Mouse (Mus musculus): ENCODE data around the gene Lce3b.

Gene Lce3b

DNA sequence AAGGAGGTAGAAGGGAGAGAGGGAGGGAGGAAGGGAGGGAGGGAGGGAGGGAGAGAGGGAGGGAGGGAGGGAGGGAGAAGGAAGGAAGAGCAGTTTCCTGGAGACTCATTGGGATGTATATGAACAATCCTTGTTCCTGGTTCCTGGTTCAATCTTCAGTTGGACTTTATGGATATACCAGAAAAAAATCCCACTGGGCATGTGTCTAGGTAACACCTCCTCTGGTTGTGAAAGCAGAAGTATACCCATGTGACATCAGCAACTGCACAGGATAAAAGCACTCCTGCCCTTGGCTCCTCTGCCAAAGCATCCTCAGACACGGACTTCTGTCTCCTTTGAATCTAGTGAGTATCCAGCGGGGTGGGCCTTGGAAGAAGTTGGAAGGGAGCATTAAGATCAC, at the start of gene Lce3b:
Gene Lce3b, plus strand, starts transcription at position 301 of the 400 bp plus-strand sequence.
- in situ Hi-C loops (cut with MboI, MseI): no loop called here

GRCm38 (mm10) chr3:92894063-92894462, 38.7 kb upstream of the Lce3b start:
- in situ Hi-C loops (cut with MboI, MseI): no loop called here

- in situ Hi-C loops (cut with MboI, MseI): no loop called here
These were observed 38.3 kb upstream of the Lce3b start for GRCm38 (mm10) chr3:92894489-92894888.

- in situ Hi-C loops (cut with MboI, MseI): no loop called here
These were observed 29.8 kb upstream of the Lce3b start for GRCm38 (mm10) chr3:92902992-92903391.

- in situ Hi-C loops (cut with MboI, MseI): no loop called here
These were observed 29.1 kb upstream of the Lce3b start for GRCm38 (mm10) chr3:92903640-92904039.

GRCm38 (mm10) chr3:92905182-92905581, 27.6 kb upstream of the Lce3b start:
- in situ Hi-C loops (cut with MboI, MseI): no loop called here

GRCm38 (mm10) chr3:92907571-92907970, 25.2 kb upstream of the Lce3b start:
- in situ Hi-C loops (cut with MboI, MseI): no loop called here

GRCm38 (mm10) chr3:92920364-92920763, 12.4 kb upstream of the Lce3b start:
- in situ Hi-C loops (cut with MboI, MseI): no loop called here

DNA sequence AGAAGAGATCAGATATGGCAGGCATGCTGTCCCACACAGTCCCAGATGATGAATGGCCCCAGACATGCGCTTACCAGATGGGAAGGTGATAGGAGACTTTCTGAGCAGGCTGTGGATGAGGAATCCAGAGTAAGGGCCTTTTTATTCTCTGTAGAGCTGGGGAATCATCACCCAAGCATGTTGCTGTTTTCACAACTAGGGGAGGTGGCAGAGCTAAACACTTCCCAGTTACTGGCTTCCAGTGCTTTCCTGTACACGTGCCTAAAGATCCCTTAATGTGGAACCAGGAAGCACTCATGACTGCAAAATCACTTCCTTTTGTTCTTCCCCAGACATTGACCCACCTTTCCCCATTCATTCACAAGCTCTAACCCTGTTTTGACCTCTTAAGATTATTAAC, 6.6 kb upstream of the Lce3b start, which contains the start of gene Lce3a:
Gene Lce3a, minus strand, starts transcription at position 101 of the 400 bp plus-strand sequence.
- in situ Hi-C loops (cut with MboI, MseI): no loop called here

GRCm38 (mm10) chr3:92944186-92944585, 11.4 kb downstream of the Lce3b start, which contains the start of gene Lce3c:
TSS of gene Lce3c (plus strand) at chr3:92944486.
- in situ Hi-C loops (cut with MboI, MseI): no loop called here

DNA sequence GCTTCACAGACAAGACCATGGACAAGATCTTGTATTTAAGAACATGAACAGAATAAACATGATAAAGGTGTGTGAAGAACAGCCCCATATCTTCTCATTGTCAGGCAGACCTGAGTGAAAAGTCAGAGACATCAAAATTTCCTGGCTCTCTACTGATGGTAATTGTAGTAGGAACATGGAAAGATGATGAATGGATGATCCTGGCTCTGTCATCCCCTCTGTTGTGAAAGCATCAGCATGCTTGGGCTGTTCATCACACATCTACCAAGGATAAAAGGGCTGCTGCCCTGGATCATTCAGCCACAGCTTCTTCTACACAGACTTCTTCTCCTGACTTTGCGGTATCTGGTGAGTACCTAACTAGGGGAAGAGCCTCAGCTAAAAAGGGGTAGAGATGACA, 24.3 kb downstream of the Lce3b start, which contains the start of gene Lce3d:
Gene Lce3d, plus strand, starts transcription at position 301 of the 400 bp plus-strand sequence.
- in situ Hi-C loops (cut with MboI, MseI): no loop called here

DNA sequence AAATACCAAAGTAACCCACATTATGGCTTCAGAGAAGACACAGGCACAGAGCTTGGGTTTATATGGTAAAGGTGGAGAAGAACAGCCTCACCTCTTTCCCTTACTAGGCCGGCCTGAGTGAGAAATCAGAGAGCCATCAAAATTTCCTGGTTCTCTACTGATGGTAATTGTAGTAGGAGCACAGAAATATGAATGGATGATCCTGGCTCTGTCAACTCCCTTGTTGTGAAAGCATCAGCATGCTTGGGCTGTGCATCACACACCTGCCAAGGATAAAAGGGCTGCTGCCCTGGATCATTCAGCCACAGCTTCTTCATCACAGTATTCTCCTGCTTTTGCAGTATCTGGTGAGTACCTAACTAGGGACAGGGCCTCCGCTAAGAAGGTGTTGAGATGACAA, 34.0 kb downstream of the Lce3b start, which contains the start of gene Lce3e:
Gene Lce3e, plus strand, starts transcription at position 301 of the 400 bp plus-strand sequence.
- in situ Hi-C loops (cut with MboI, MseI): no loop called here

DNA sequence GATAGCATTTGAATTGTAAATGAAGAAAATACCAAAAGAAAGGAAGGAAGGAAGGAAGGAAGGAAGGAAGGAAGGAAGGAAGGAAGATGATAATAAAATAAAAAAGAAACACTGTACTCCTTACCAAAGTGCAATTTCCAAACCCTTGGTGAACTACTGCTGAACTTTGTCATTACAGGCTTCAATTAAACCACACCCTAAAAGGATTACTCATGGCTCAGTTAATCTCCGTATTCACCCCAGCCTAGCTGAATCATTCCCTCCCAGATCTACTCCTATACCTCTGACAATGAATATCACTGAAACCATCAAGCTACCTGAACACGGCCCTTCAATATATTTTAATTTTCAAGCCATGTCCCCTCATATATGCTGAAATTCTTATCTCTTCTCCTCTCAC, 45.7 kb downstream of the Lce3b start:
- in situ Hi-C loops (cut with MboI, MseI): no loop called here

Data from T-helper 1 cell (primary cell).